Comparison of ENCODE assay signal across 12 mouse cellular contexts in the genomic region with DNA sequence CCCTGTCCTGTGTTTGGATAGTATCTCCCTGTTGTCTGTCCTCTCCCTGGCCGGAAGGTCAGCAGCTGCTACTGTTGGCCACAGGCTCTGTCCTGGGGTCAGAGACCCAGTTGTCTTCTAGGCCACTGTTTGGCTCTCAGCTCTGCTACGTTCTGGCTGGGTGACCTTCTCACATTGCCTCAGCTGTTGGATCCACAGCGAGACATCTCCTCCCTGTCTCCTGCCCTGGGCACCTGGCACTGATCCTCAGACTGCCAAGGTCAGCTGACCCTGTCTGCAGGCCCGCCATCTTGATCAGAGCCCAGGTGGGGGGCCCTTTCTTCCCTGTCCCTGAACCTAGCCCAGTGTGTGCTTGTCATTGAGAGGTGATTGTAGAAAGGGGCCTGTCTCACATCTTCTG. TPM values are rescaled to one million over a fixed set of nuclear protein-coding genes. Genes with fewer than 3 reads are reported as not detected.
A peak's percentile ranks its signal among the peaks of the same experiment; 100 is the strongest.
DNase-seq lines count a peak whose midpoint lies in the region; ATAC-seq lines count a peak whose summit lies in the region.
"Had no signal": no experiment of that assay in that cellular context is flagged by ENCODE, and none has a peak within 500 bp of the region (broad histone marks: within the 10 kb centered on the region; RNA-seq: fewer than 3 reads in every experiment).

No protein-coding gene starts in this region.

- peak; percentile 50 for DNase-seq in testis, postnatal 10 days (ENCODE audit: low spot score)
- no peak for DNase-seq in testis, postnatal 14 days (ENCODE audit: low spot score)
- DNase-seq in heart, adult 9 months (ENCODE audit: low spot score in 2 of 2), result peak; percentile 82 to 83
- peak; percentile 15 to 49 for DNase-seq in kidney, postnatal 36 days
- DNase-seq in retina, embryonic 14.5 days (ENCODE audit: low spot score), result no peak
- DNase-seq in cerebellum, adult 11 months, result no peak

- ATAC-seq in activated CD4-positive, CD25-positive, alpha-beta regulatory T cell, adult 4 months, result no peak

RNA-seq across cellular contexts. Expression of gene Apol6, which starts 29.5 kb away (rescaled TPM):
- not detected for polyA plus RNA-seq in activated CD4-positive, CD25-positive, alpha-beta regulatory T cell, adult 4 months (2017; shearing (Covaris generic))
- polyA plus RNA-seq: forebrain, embryonic 16.5 days; G1E; lung, embryonic 15.5 days; neural tube, embryonic 11.5 days had no signal

RNA-seq across cellular contexts. Expression of gene Mb, which starts 35.5 kb away (rescaled TPM):
- not detected for polyA plus RNA-seq in activated CD4-positive, CD25-positive, alpha-beta regulatory T cell, adult 4 months (2017; shearing (Covaris generic))
- polyA plus RNA-seq: forebrain, embryonic 16.5 days; G1E; small intestine, adult 2 months had no signal

Comparison
In these comparisons a context has a peak if more than half of its experiments do, and no peak if none do; other contexts are left out.
1. DNase-seq: peak in testis, postnatal 10 days (single experiment), heart, adult 9 months (2 of 2) and kidney, postnatal 36 days (2 of 2); none in testis, postnatal 14 days (single experiment), retina, embryonic 14.5 days (single experiment) and cerebellum, adult 11 months (single experiment).